Mouse (Mus musculus): ENCODE data around the gene Zfp677.
"Not testable (repeated sequence)": the region's sequence is repeated elsewhere in the genome, so short reads cannot be mapped to it uniquely, and the experiment has no call there.

The Zfp677 gene

DNA sequence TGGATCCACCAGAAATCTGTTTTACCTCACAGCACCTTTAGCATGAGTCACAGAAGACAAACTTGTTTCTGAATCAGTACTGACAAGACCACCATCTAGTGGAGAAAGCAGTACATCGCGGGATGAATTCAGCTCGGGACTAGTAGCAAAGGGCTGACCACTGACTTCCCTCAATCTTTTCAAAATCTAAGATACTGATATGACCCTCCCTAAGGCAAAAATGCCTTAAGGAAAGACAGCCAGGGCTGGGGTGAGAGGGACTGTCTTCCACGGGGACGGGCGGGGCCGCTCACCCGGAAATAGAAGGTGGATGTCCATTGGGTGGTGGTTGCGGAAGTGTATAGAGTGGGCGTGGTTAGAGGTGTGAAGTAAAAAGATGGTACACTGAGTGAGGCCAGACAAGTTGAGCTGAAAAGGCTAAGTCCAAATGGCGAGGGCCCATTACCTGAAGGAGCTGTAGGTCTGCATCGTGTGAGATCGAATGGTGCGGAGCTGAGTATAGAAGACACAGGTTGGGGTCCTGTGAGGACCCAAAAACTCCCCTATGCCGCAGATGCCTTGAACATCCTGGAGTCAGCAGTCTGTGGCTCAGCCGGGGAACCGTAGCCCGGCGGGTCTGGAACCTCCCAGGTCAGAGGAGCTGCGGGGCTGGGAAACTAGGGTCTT is at the start of gene Zfp677:
Zfp677 (plus strand) TSS at position 358 of the 666 bp plus-strand sequence.
- DNase-seq (ENCODE audit: low read depth): peak; percentile 94

GRCm38 (mm10) chr17:21368018-21368417 is 15.5 kb upstream of the Zfp677 start:
- not testable (repeated sequence) for DNase-seq (ENCODE audit: low read depth)

- peak; percentile 88 for DNase-seq (ENCODE audit: low read depth)
Measured at GRCm38 (mm10) chr17:21369925-21370719, 13.4 kb upstream of the Zfp677 start.

GRCm38 (mm10) chr17:21375311-21375710 is 8.2 kb upstream of the Zfp677 start:
- no peak for DNase-seq (ENCODE audit: low read depth)

- DNase-seq (ENCODE audit: low read depth): no peak
Measured at GRCm38 (mm10) chr17:21384057-21384411, 486 bp downstream of the Zfp677 start.

DNA sequence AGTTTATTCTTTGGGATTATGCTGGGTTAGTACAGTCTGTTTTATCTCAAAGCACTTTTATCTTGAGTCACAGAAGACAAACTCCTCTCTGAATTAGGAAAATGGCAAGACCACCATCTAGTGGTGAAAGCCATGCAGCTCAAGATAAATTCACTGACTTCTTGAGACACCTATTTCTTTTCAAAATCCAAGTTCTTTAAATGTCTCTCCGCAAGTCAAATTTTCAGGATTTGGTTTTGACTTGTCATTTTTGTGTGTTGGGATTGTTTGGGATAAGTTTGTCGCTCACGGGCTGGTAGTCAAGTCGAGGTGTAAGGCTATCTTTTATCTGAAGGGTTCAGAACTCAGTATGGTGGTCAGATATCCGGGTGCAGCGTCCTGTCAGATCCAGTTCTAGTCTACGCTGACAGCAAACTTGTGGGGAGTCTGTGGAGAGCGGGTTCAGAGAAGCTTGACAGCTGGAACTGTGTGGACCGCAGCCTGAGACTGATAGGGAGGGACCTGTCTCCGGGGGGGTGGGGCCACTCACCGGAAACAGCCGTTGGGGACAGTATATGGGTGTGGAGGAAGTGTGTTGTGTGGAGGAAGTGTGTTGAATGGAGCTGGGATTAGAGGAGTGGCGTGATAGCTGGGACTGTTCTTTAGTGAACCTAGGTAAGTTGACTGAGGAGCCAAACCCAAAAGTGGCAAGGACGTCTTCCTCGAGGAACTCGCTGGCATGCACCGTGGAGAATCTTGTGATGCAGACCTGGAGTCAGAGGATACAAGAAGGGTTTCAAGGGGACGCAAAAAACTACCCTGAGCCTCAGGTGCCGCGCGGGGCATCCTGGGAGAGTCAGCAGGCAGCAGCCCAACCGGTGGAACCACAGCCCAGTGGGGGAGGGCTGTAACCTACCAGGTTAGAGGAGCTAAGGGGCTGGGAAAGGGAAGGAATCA is 39.4 kb downstream of the Zfp677 start, which contains the start of gene Zfp54:
Zfp54 (plus strand) TSS at position 564 of the 936 bp plus-strand sequence.
- peak; percentile 91 for DNase-seq (ENCODE audit: low read depth)

- DNase-seq (ENCODE audit: low read depth): not testable (repeated sequence)
Measured at GRCm38 (mm10) chr17:21438806-21439400, 55.4 kb downstream of the Zfp677 start.

Data from induced T-regulatory cell, adult 2 months (primary cell).